Mouse (Mus musculus): Measurements from ENCODE around the gene Tmem189. TPM values are rescaled to one million over a fixed set of nuclear protein-coding genes. Genes with fewer than 3 reads are reported as not detected.
A peak's percentile ranks its signal among the peaks of the same experiment; 100 is the strongest.

The Tmem189 gene
- 20.8 and 36.2 TPM in 2 replicates for polyA plus RNA-seq (2011; ENCODE audit: insufficient read depth, insufficient read length, low replicate concordance, missing spikeins)

- Histone ChIP-seq H3K4me1 (ENCODE audit: control insufficient read depth, insufficient read depth, low read length) (no peaks in the 10 kb centered on the region; the same call in 1 of the 2 replicates), H3K27ac (ENCODE audit: control insufficient read depth, insufficient read depth, low read depth, low read length, poor library complexity) (peak within 1 kb of the TSS; percentile 95), H3K4me3 (replicated peaks; ENCODE audit: control insufficient read depth, low read depth, low read length) (peak within 1 kb of the TSS; percentile 79)
- WGBS = under 1% methylated on average over 99 of the region's 99 CpGs
- TF ChIP-seq CTCF (IDR thresholded peaks at IDR 0.05; ENCODE audit: control insufficient read depth, insufficient read depth, low read length) (no peak), POLR2A (IDR thresholded peaks at IDR 0.05; ENCODE audit: borderline replicate concordance, control insufficient read depth, low read depth, low read length) (peak; percentile 17; the same call in 1 of the 2 replicates)
These were observed at the start of gene Tmem189 for GRCm38 (mm10) chr2:167689501-167690218. TSS of gene Tmem189 (minus strand) at chr2:167689822.

GRCm38 (mm10) chr2:167739030-167739429 lies 49.4 kb upstream of the Tmem189 start:
- WGBS = 45% methylated on average over 6 of the region's 6 CpGs
- H3K4me1 ChIP-seq (ENCODE audit: control insufficient read depth, insufficient read depth, low read length) = peaks cover 3% of the 10 kb centered on the region

GRCm38 (mm10) chr2:167734861-167735260 lies 45.2 kb upstream of the Tmem189 start:
- Histone ChIP-seq H3K4me1 (ENCODE audit: control insufficient read depth, insufficient read depth, low read length) (no peaks in the 10 kb centered on the region; the same call in 1 of the 2 replicates), H3K27ac (ENCODE audit: control insufficient read depth, insufficient read depth, low read depth, low read length, poor library complexity) (no peak overlapping the region), H3K4me3 (replicated peaks; ENCODE audit: control insufficient read depth, low read depth, low read length) (no peak overlapping the region)
- WGBS = 38% methylated on average over 10 of the region's 10 CpGs
- TF ChIP-seq CTCF (IDR thresholded peaks at IDR 0.05; ENCODE audit: control insufficient read depth, insufficient read depth, low read length) (no peak), POLR2A (IDR thresholded peaks at IDR 0.05; ENCODE audit: borderline replicate concordance, control insufficient read depth, low read depth, low read length) (no peak)

More at GRCm38 (mm10) chr2:167739030-167739429, 49.4 kb upstream of the Tmem189 start:
- Histone ChIP-seq H3K27ac (ENCODE audit: control insufficient read depth, insufficient read depth, low read depth, low read length, poor library complexity) (no peak overlapping the region; the same call in 1 of the 2 replicates), H3K4me3 (replicated peaks; ENCODE audit: control insufficient read depth, low read depth, low read length) (no peak overlapping the region)
- TF ChIP-seq CTCF (IDR thresholded peaks at IDR 0.05; ENCODE audit: control insufficient read depth, insufficient read depth, low read length) (no peak), POLR2A (IDR thresholded peaks at IDR 0.05; ENCODE audit: borderline replicate concordance, control insufficient read depth, low read depth, low read length) (no peak)

- WGBS = 69% methylated on average over 13 of the region's 13 CpGs
- Histone ChIP-seq H3K4me1 (ENCODE audit: control insufficient read depth, insufficient read depth, low read length) (no peaks in the 10 kb centered on the region; the same call in 1 of the 2 replicates), H3K27ac (ENCODE audit: control insufficient read depth, insufficient read depth, low read depth, low read length, poor library complexity) (no peak overlapping the region), H3K4me3 (replicated peaks; ENCODE audit: control insufficient read depth, low read depth, low read length) (no peak overlapping the region)
- no peak for TF ChIP-seq CTCF (IDR thresholded peaks at IDR 0.05; ENCODE audit: control insufficient read depth, insufficient read depth, low read length)
- TF ChIP-seq POLR2A (IDR thresholded peaks at IDR 0.05; ENCODE audit: borderline replicate concordance, control insufficient read depth, low read depth, low read length) = no peak
These were observed 41.5 kb upstream of the Tmem189 start for GRCm38 (mm10) chr2:167731149-167731548.

- 79% methylated on average over 7 of the region's 7 CpGs for WGBS
- H3K4me3 ChIP-seq (replicated peaks; ENCODE audit: control insufficient read depth, low read depth, low read length) = no peak overlapping the region
- H3K27ac ChIP-seq (ENCODE audit: control insufficient read depth, insufficient read depth, low read depth, low read length, poor library complexity) = no peak overlapping the region
- H3K4me1 ChIP-seq (ENCODE audit: control insufficient read depth, insufficient read depth, low read length) = no peaks in the 10 kb centered on the region; the same call in 1 of the 2 replicates
- TF ChIP-seq POLR2A (IDR thresholded peaks at IDR 0.05; ENCODE audit: borderline replicate concordance, control insufficient read depth, low read depth, low read length) (no peak), CTCF (IDR thresholded peaks at IDR 0.05; ENCODE audit: control insufficient read depth, insufficient read depth, low read length) (no peak)
These were observed 40.4 kb upstream of the Tmem189 start for GRCm38 (mm10) chr2:167730036-167730435.

GRCm38 (mm10) chr2:167727161-167727560 lies 37.5 kb upstream of the Tmem189 start:
- 8% methylated on average over 13 of the region's 13 CpGs for WGBS
- no peak overlapping the region for H3K4me3 ChIP-seq (replicated peaks; ENCODE audit: control insufficient read depth, low read depth, low read length)
- TF ChIP-seq CTCF (IDR thresholded peaks at IDR 0.05; ENCODE audit: control insufficient read depth, insufficient read depth, low read length) (no peak), POLR2A (IDR thresholded peaks at IDR 0.05; ENCODE audit: borderline replicate concordance, control insufficient read depth, low read depth, low read length) (no peak)
- H3K4me1 ChIP-seq (ENCODE audit: control insufficient read depth, insufficient read depth, low read length) = no peaks in the 10 kb centered on the region; the same call in 1 of the 2 replicates
- H3K27ac ChIP-seq (ENCODE audit: control insufficient read depth, insufficient read depth, low read depth, low read length, poor library complexity) = no peak overlapping the region

- H3K4me3 ChIP-seq (replicated peaks; ENCODE audit: control insufficient read depth, low read depth, low read length) = no peak overlapping the region
- no peak for TF ChIP-seq POLR2A (IDR thresholded peaks at IDR 0.05; ENCODE audit: borderline replicate concordance, control insufficient read depth, low read depth, low read length)
- TF ChIP-seq CTCF (IDR thresholded peaks at IDR 0.05; ENCODE audit: control insufficient read depth, insufficient read depth, low read length) = no peak
- no peaks in the 10 kb centered on the region; the same call in 1 of the 2 replicates for H3K4me1 ChIP-seq (ENCODE audit: control insufficient read depth, insufficient read depth, low read length)
- 86% methylated on average over 10 of the region's 10 CpGs for WGBS
- H3K27ac ChIP-seq (ENCODE audit: control insufficient read depth, insufficient read depth, low read depth, low read length, poor library complexity) = no peak overlapping the region
These were observed 36.3 kb upstream of the Tmem189 start for GRCm38 (mm10) chr2:167725879-167726278.

- Histone ChIP-seq H3K4me1 (ENCODE audit: control insufficient read depth, insufficient read depth, low read length) (no peaks in the 10 kb centered on the region; the same call in 1 of the 2 replicates), H3K4me3 (replicated peaks; ENCODE audit: control insufficient read depth, low read depth, low read length) (no peak overlapping the region), H3K27ac (ENCODE audit: control insufficient read depth, insufficient read depth, low read depth, low read length, poor library complexity) (no peak overlapping the region)
- WGBS = 28% methylated on average over 11 of the region's 11 CpGs
- TF ChIP-seq POLR2A (IDR thresholded peaks at IDR 0.05; ENCODE audit: borderline replicate concordance, control insufficient read depth, low read depth, low read length) (no peak), CTCF (IDR thresholded peaks at IDR 0.05; ENCODE audit: control insufficient read depth, insufficient read depth, low read length) (no peak)
These were observed 34.1 kb upstream of the Tmem189 start for GRCm38 (mm10) chr2:167723589-167724206.

Measured in bone marrow, adult 2 months (tissue).